Mouse (Mus musculus) cerebral cortex, adult 2 months (tissue): ENCODE measurements around the gene Wrap73.

Experiments
- WGBS: fragments of 180-500 bp; shearing (Covaris S2); methylation state at CpG from one replicate; pipeline ENCODE4 v1.1.7; 2018; 5-methylcytosine and 5-hydroxymethylcytosine counted together

Gene Wrap73

GRCm38 (mm10) chr4:154185001-154185400 is 42.8 kb downstream of the Wrap73 start:
- 67% methylated on average over 5 of the region's 5 CpGs for WGBS

- WGBS = 72% methylated on average over 11 of the region's 11 CpGs
Measured at GRCm38 (mm10) chr4:154186002-154186537, 43.9 kb downstream of the Wrap73 start.

GRCm38 (mm10) chr4:154188948-154189347 is 46.8 kb downstream of the Wrap73 start:
- WGBS = 73% methylated on average over 8 of the region's 8 CpGs

GRCm38 (mm10) chr4:154197961-154198360 is 55.8 kb downstream of the Wrap73 start:
- 87% methylated on average over 6 of the region's 6 CpGs for WGBS

GRCm38 (mm10) chr4:154198377-154198961 is 56.3 kb downstream of the Wrap73 start:
- 65% methylated on average over 7 of the region's 7 CpGs for WGBS

GRCm38 (mm10) chr4:154201511-154201910 is 59.3 kb downstream of the Wrap73 start:
- WGBS = 94% methylated on average over 5 of the region's 5 CpGs

GRCm38 (mm10) chr4:154204532-154204931 is 62.4 kb downstream of the Wrap73 start:
- 87% methylated on average over 7 of the region's 7 CpGs for WGBS

- 79% methylated on average over 5 of the region's 5 CpGs for WGBS
Measured at GRCm38 (mm10) chr4:154205392-154205791, 63.2 kb downstream of the Wrap73 start.

- whole genome bisulfite sequencing = 20% methylated on average over 5 of the region's 5 CpGs
Measured at GRCm38 (mm10) chr4:154207261-154207660, 65.1 kb downstream of the Wrap73 start.

- WGBS = 82% methylated on average over 6 of the region's 6 CpGs
Measured at GRCm38 (mm10) chr4:154209054-154209453, 66.9 kb downstream of the Wrap73 start.

- 70% methylated on average over 3 of the region's 3 CpGs for WGBS
Measured at GRCm38 (mm10) chr4:154209825-154210224, 67.7 kb downstream of the Wrap73 start.

GRCm38 (mm10) chr4:154211459-154211858 is 69.3 kb downstream of the Wrap73 start:
- WGBS = 86% methylated on average over 13 of the region's 13 CpGs

GRCm38 (mm10) chr4:154213586-154213985 is 71.4 kb downstream of the Wrap73 start:
- 65% methylated on average over 7 of the region's 7 CpGs for WGBS

GRCm38 (mm10) chr4:154214075-154214474 is 71.9 kb downstream of the Wrap73 start:
- 62% methylated on average over 5 of the region's 5 CpGs for WGBS
